Mouse (Mus musculus): ENCODE results near the gene Stk16. TPM values are rescaled to one million over a fixed set of nuclear protein-coding genes. Genes with fewer than 3 reads are reported as not detected.

The Stk16 gene
- 75.8 and 77.0 TPM in 2 replicates for polyA plus RNA-seq (2015; fragmentation: Nextera tagmentation; extraction: Ambion mirVana)

GRCm38 (mm10) chr1:75210136-75211087, at the start of gene Stk16, which contains the start of gene Glb1l:
Stk16 (plus strand) TSS chr1:75210838.
Glb1l (minus strand) TSS chr1:75210813.
- H3K27ac ChIP-seq (ENCODE audit: low read length): peak within 1 kb of the TSS; percentile 70
- peak within 1 kb of the TSS; percentile 93 for H3K4me3 ChIP-seq (ENCODE audit: low read depth, low read length)

GRCm38 (mm10) chr1:75168093-75168471, 42.6 kb upstream of the Stk16 start:
- ATAC-seq (peak; percentile 1), DNase-seq (ENCODE audit: low spot score) (no peak)
- Histone ChIP-seq H3K9me3 (ENCODE audit: low read length) (no peaks in the 10 kb centered on the region), H3K27ac (ENCODE audit: low read length) (peak overlapping the region; percentile 84; the same call in 1 of the 2 replicates), H3K4me3 (ENCODE audit: low read depth, low read length) (peak overlapping the region; percentile 80), H3K36me3 (ENCODE audit: insufficient read depth, low read length) (peaks cover 25% of the 10 kb centered on the region), H3K4me1 (ENCODE audit: insufficient read depth, low read depth, low read length) (peaks cover 4% of the 10 kb centered on the region; the same call in 1 of the 2 replicates), H3K4me2 (replicated peaks; ENCODE audit: low read depth, low read length) (peak overlapping the region; percentile 55), H3K9ac (replicated peaks; ENCODE audit: low read depth) (peak overlapping the region; percentile 29; the same call in 1 of the 2 replicates), H3K27me3 (replicated peaks; ENCODE audit: insufficient read depth, low read length) (no peaks in the 10 kb centered on the region)
- no peak for TF ChIP-seq EP300 (IDR thresholded peaks at IDR 0.05)
- 7% methylated on average over 7 of the region's 7 CpGs for WGBS

More at GRCm38 (mm10) chr1:75210136-75211087, at the start of gene Stk16, which contains the start of gene Glb1l:
- peak within 1 kb of the TSS; percentile 96 for H3K9ac ChIP-seq (replicated peaks; ENCODE audit: low read depth)
- no peaks in the 10 kb centered on the region for H3K9me3 ChIP-seq (ENCODE audit: low read length)
- H3K4me1 ChIP-seq (ENCODE audit: insufficient read depth, low read depth, low read length): peaks cover 20% of the 10 kb centered on the region; the same call in 1 of the 2 replicates
- H3K36me3 ChIP-seq (ENCODE audit: insufficient read depth, low read length): peaks cover 10% of the 10 kb centered on the region; the same call in 1 of the 2 replicates
- TF ChIP-seq EP300 (IDR thresholded peaks at IDR 0.05): no peak
- no peak for TF ChIP-seq CTCF (IDR thresholded peaks at IDR 0.05)
- peak within 1 kb of the TSS; percentile 87 for H3K4me2 ChIP-seq (replicated peaks; ENCODE audit: low read depth, low read length)
- H3K27me3 ChIP-seq (replicated peaks; ENCODE audit: insufficient read depth, low read length): no peaks in the 10 kb centered on the region
- ATAC-seq (peak; percentile 96), DNase-seq (ENCODE audit: low spot score) (peak; percentile 97)
- 5% methylated on average over 38 of the region's 42 CpGs for WGBS

- no peak for TF ChIP-seq EP300 (IDR thresholded peaks at IDR 0.05)
- TF ChIP-seq CTCF (IDR thresholded peaks at IDR 0.05): no peak; the same call in none of the 2 replicates
- H3K9me3 ChIP-seq (ENCODE audit: low read length): no peaks in the 10 kb centered on the region
- 1% methylated on average over 55 of the region's 59 CpGs for WGBS
- H3K27ac ChIP-seq (ENCODE audit: low read length): peak within 1 kb of the TSS; percentile 84
- DNase-seq (ENCODE audit: low spot score): peak; percentile 97
- peak within 1 kb of the TSS; percentile 80 for H3K4me3 ChIP-seq (ENCODE audit: low read depth, low read length)
- ATAC-seq: peak; percentile 98
- peaks cover 26% of the 10 kb centered on the region for H3K36me3 ChIP-seq (ENCODE audit: insufficient read depth, low read length)
- no peaks in the 10 kb centered on the region for H3K27me3 ChIP-seq (replicated peaks; ENCODE audit: insufficient read depth, low read length)
- peak within 1 kb of the TSS; percentile 55 for H3K4me2 ChIP-seq (replicated peaks; ENCODE audit: low read depth, low read length)
- H3K4me1 ChIP-seq (ENCODE audit: insufficient read depth, low read depth, low read length): peaks cover 4% of the 10 kb centered on the region; the same call in 1 of the 2 replicates
- peak within 1 kb of the TSS; percentile 56 for H3K9ac ChIP-seq (replicated peaks; ENCODE audit: low read depth)
Observed at GRCm38 (mm10) chr1:75168472-75169464, 41.9 kb upstream of the Stk16 start, which contains the start of gene Zfand2b. Zfand2b (plus strand) TSS chr1:75168646.

- DNase-seq (ENCODE audit: low spot score): peak; percentile 30
- H3K4me3 ChIP-seq (ENCODE audit: low read depth, low read length): peak overlapping the region; percentile 52
Observed at GRCm38 (mm10) chr1:75179334-75180104, 31.1 kb upstream of the Stk16 start.

GRCm38 (mm10) chr1:75180105-75180590, 30.5 kb upstream of the Stk16 start, which contains the start of gene Abcb6:
Abcb6 (minus strand) TSS chr1:75180392.
- peaks cover 22% of the 10 kb centered on the region for H3K36me3 ChIP-seq (ENCODE audit: insufficient read depth, low read length)
- peak within 1 kb of the TSS; percentile 92 for H3K4me2 ChIP-seq (replicated peaks; ENCODE audit: low read depth, low read length)
- no peaks in the 10 kb centered on the region for H3K27me3 ChIP-seq (replicated peaks; ENCODE audit: insufficient read depth, low read length)
- ATAC-seq (peak; percentile 95), DNase-seq (ENCODE audit: low spot score) (peak; percentile 95)
- H3K4me3 ChIP-seq (ENCODE audit: low read depth, low read length): peak within 1 kb of the TSS; percentile 52
- no peaks in the 10 kb centered on the region for H3K9me3 ChIP-seq (ENCODE audit: low read length)
- TF ChIP-seq EP300 (IDR thresholded peaks at IDR 0.05) (no peak), CTCF (IDR thresholded peaks at IDR 0.05) (no peak)
- WGBS: under 1% methylated on average over 31 of the region's 31 CpGs
- no peaks in the 10 kb centered on the region; the same call in none of the 2 replicates for H3K4me1 ChIP-seq (ENCODE audit: insufficient read depth, low read depth, low read length)
- peak within 1 kb of the TSS; percentile 29; the same call in 1 of the 2 replicates for H3K9ac ChIP-seq (replicated peaks; ENCODE audit: low read depth)
- H3K27ac ChIP-seq (ENCODE audit: low read length): no peak within 1 kb of the TSS

More at GRCm38 (mm10) chr1:75179334-75180104, 31.1 kb upstream of the Stk16 start:
- H3K27me3 ChIP-seq (replicated peaks; ENCODE audit: insufficient read depth, low read length): no peaks in the 10 kb centered on the region
- ATAC-seq: peak; percentile 62
- WGBS: 9% methylated on average over 22 of the region's 23 CpGs
- peak overlapping the region; percentile 29; the same call in 1 of the 2 replicates for H3K9ac ChIP-seq (replicated peaks; ENCODE audit: low read depth)
- H3K9me3 ChIP-seq (ENCODE audit: low read length): no peaks in the 10 kb centered on the region
- TF ChIP-seq CTCF (IDR thresholded peaks at IDR 0.05) (no peak), EP300 (IDR thresholded peaks at IDR 0.05) (no peak)
- H3K4me1 ChIP-seq (ENCODE audit: insufficient read depth, low read depth, low read length): no peaks in the 10 kb centered on the region; the same call in none of the 2 replicates
- no peak overlapping the region for H3K27ac ChIP-seq (ENCODE audit: low read length)
- H3K4me2 ChIP-seq (replicated peaks; ENCODE audit: low read depth, low read length): peak overlapping the region; percentile 92
- H3K36me3 ChIP-seq (ENCODE audit: insufficient read depth, low read length): peaks cover 17% of the 10 kb centered on the region

All from lung, postnatal 0 days (tissue).